Mouse (Mus musculus) frontal cortex, adult (tissue): ENCODE data around the gene Gm49378.

Source experiments
- ATAC-seq: cut with Nextera tagmentation; 2 replicates; pipeline ENCODE4 v1.9.2; 2017; ENCODE audit warnings: mild to moderate bottlenecking, moderate library complexity, mixed read lengths; ENCODE audit not compliant: low TSS enrichment

The Gm49378 gene

GRCm38 (mm10) chr14:55637795-55638194, at the start of gene Gm49378:
TSS of gene Gm49378 (minus strand) at chr14:55637895.
- ATAC-seq, result no peak

GRCm38 (mm10) chr14:55682118-55682493, 44.4 kb upstream of the Gm49378 start:
- no peak; the same call in 1 of the 2 replicates for ATAC-seq

- peak; percentile 98 for ATAC-seq
Observed at GRCm38 (mm10) chr14:55681160-55682117, 43.7 kb upstream of the Gm49378 start, which contains the start of gene Tinf2. TSS of gene Tinf2 (minus strand) at chr14:55681820.

GRCm38 (mm10) chr14:55677615-55678014, 39.9 kb upstream of the Gm49378 start:
- ATAC-seq, result no peak

GRCm38 (mm10) chr14:55672741-55673060, 35.0 kb upstream of the Gm49378 start:
- ATAC-seq, result no peak

- ATAC-seq, result peak; percentile 98
Observed at GRCm38 (mm10) chr14:55671833-55672740, 34.4 kb upstream of the Gm49378 start, which contains the start of the genes Gmpr2 and Nedd8. TSS of gene Gmpr2 (plus strand) at chr14:55671941. TSS of gene Nedd8 (minus strand) at chr14:55672124.

GRCm38 (mm10) chr14:55671486-55671832, 33.8 kb upstream of the Gm49378 start:
- peak; percentile 76 for ATAC-seq

GRCm38 (mm10) chr14:55660636-55661035, 22.9 kb upstream of the Gm49378 start:
- 0 out of 2 replicates have a peak, but pooled peaks have one; percentile 4 for ATAC-seq

- peak; percentile 98 for ATAC-seq
Observed at GRCm38 (mm10) chr14:55659960-55660573, 22.4 kb upstream of the Gm49378 start, which contains the start of gene Mdp1. TSS of gene Mdp1 (minus strand) at chr14:55660508.

- no peak for ATAC-seq
Observed at GRCm38 (mm10) chr14:55658011-55658410, 20.3 kb upstream of the Gm49378 start.

- no peak for ATAC-seq
Observed at GRCm38 (mm10) chr14:55656935-55657334, 19.2 kb upstream of the Gm49378 start.

GRCm38 (mm10) chr14:55651528-55651927, 13.8 kb upstream of the Gm49378 start:
- ATAC-seq, result no peak

GRCm38 (mm10) chr14:55649884-55650283, 12.2 kb upstream of the Gm49378 start, which contains the start of gene Tssk4:
TSS of gene Tssk4 (plus strand) at chr14:55650184.
- ATAC-seq, result no peak

GRCm38 (mm10) chr14:55644261-55644888, 6.7 kb upstream of the Gm49378 start:
- no peak for ATAC-seq

GRCm38 (mm10) chr14:55643060-55643907, 5.6 kb upstream of the Gm49378 start, which contains the start of gene Tm9sf1:
TSS of gene Tm9sf1 (minus strand) at chr14:55643806.
- peak; percentile 90 for ATAC-seq

- 0 out of 2 replicates have a peak, but pooled peaks have one; percentile 5 for ATAC-seq
Observed at GRCm38 (mm10) chr14:55642679-55643059, 5.0 kb upstream of the Gm49378 start.

GRCm38 (mm10) chr14:55641291-55641690, 3.6 kb upstream of the Gm49378 start:
- ATAC-seq, result no peak

GRCm38 (mm10) chr14:55640816-55641215, 3.1 kb upstream of the Gm49378 start:
- no peak for ATAC-seq

- peak; percentile 97 for ATAC-seq
Observed at GRCm38 (mm10) chr14:55635523-55636007, 2.1 kb downstream of the Gm49378 start, which contains the start of gene Ipo4. TSS of gene Ipo4 (minus strand) at chr14:55635957.
